In the genomic region with DNA sequence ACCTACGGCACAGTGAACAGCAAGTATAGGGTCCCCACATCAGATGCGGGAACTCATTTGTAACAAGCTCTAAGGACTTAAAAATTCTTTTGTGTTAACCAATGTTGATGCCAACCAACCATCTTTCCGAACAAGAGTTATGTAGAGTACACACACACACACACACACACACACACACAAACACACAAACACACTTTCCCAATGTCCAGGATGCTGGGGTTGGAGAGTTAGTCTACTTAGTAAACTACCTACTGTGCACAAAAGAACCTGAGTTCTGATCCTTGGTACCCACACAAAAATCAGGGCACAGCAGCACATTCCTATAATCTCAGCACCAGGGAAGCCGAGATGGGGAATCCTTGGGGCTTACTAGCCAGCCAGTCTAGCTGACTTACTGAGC, we compare ENCODE assay signal across 23 mouse cellular contexts. TPM values are rescaled to one million over a fixed set of nuclear protein-coding genes. Genes with fewer than 3 reads are reported as not detected.
DNase-seq lines count a peak whose midpoint lies in the region; ATAC-seq and TF ChIP-seq lines count a peak whose summit lies in the region.
"Had no signal": no experiment of that assay in that cellular context is flagged by ENCODE, and none has a peak within 500 bp of the region (broad histone marks: within the 10 kb centered on the region; RNA-seq: fewer than 3 reads in every experiment).

No protein-coding gene starts in this region.

- 0 out of 2 replicates have a peak, but pooled peaks cover 4% of the 10 kb centered on the region for H3K4me1 ChIP-seq in heart, embryonic 10.5 days
- no peaks in the 10 kb centered on the region for H3K4me1 ChIP-seq in liver, postnatal 0 days (ENCODE audit: insufficient read depth)
- H3K4me1 ChIP-seq in liver, embryonic 12.5 days, result no peaks in the 10 kb centered on the region
- no peaks in the 10 kb centered on the region for H3K4me1 ChIP-seq in limb, embryonic 10.5 days
- H3K4me1 ChIP-seq: embryonic facial prominence, embryonic 10.5 days; embryonic facial prominence, embryonic 12.5 days; forebrain, embryonic 13.5 days; forebrain, embryonic 15.5 days had no signal

- WGBS in heart, embryonic 10.5 days, result 85% methylated on average over 4 of the region's 4 CpGs
- 82% methylated on average over 4 of the region's 4 CpGs for WGBS in liver, postnatal 0 days (ENCODE audit: insufficient replicate concordance)
- WGBS in liver, embryonic 12.5 days (ENCODE audit: insufficient replicate concordance), result 78% methylated on average over 4 of the region's 4 CpGs
- 91% methylated on average over 4 of the region's 4 CpGs for WGBS in limb, embryonic 10.5 days

- no peak for ATAC-seq in liver, postnatal 0 days
- ATAC-seq in liver, embryonic 12.5 days, result no peak
- ATAC-seq: activated CD4-positive, CD25-positive, alpha-beta regulatory T cell, adult 4 months; CD4-positive, CD25-positive, alpha-beta regulatory T cell, adult 4 months; forebrain, embryonic 13.5 days; forebrain, embryonic 15.5 days; Patski had no signal

- no peak for TF ChIP-seq EP300 in liver, postnatal 0 days (IDR thresholded peaks at IDR 0.05; ENCODE audit: low read depth)

- H3K4me3 ChIP-seq in heart, embryonic 10.5 days, result no peak overlapping the region
- H3K4me3 ChIP-seq in liver, postnatal 0 days (ENCODE audit: low read depth, low read length), result no peak overlapping the region
- H3K4me3 ChIP-seq in liver, embryonic 12.5 days, result no peak overlapping the region
- H3K4me3 ChIP-seq in limb, embryonic 10.5 days, result no peak overlapping the region
- H3K4me3 ChIP-seq: embryonic facial prominence, embryonic 10.5 days; embryonic facial prominence, embryonic 12.5 days; forebrain, embryonic 13.5 days; forebrain, embryonic 15.5 days had no signal

- no peak overlapping the region for H3K4me2 ChIP-seq in liver, postnatal 0 days (ENCODE audit: low read depth, low read length)
- H3K4me2 ChIP-seq in liver, embryonic 12.5 days, result no peak overlapping the region
- H3K4me2 ChIP-seq: embryonic facial prominence, embryonic 12.5 days; forebrain, embryonic 13.5 days; forebrain, embryonic 15.5 days had no signal

- DNase-seq in heart, embryonic 10.5 days (ENCODE audit: low spot score), result peak; percentile 59
- no peak for DNase-seq in heart, adult 8-10 months (ENCODE audit: low spot score)
- DNase-seq in liver, postnatal 0 days, result peak; percentile 1
- DNase-seq in limb, embryonic 10.5 days (ENCODE audit: low spot score), result peak; percentile 1
- DNase-seq: adrenal gland, adult 8-10 months; adrenal gland, postnatal 14 days; adrenal gland, postnatal 36 days; B cell, adult 2 months; cerebellum, adult 11-12 months; cerebellum, adult 2 months; cerebellum, adult 9-10 months; cerebellum, postnatal 10 days; cerebellum, postnatal 25 days had no signal

- no peak overlapping the region for H3K27ac ChIP-seq in heart, embryonic 10.5 days
- H3K27ac ChIP-seq in liver, postnatal 0 days (ENCODE audit: low read depth), result no peak overlapping the region
- no peak overlapping the region for H3K27ac ChIP-seq in liver, embryonic 12.5 days
- no peak overlapping the region for H3K27ac ChIP-seq in limb, embryonic 10.5 days
- H3K27ac ChIP-seq: embryonic facial prominence, embryonic 10.5 days; embryonic facial prominence, embryonic 12.5 days; forebrain, embryonic 13.5 days; forebrain, embryonic 15.5 days had no signal

- H3K9me3 ChIP-seq in heart, embryonic 10.5 days, result no peaks in the 10 kb centered on the region
- no peaks in the 10 kb centered on the region for H3K9me3 ChIP-seq in liver, postnatal 0 days (ENCODE audit: low read length)
- no peaks in the 10 kb centered on the region for H3K9me3 ChIP-seq in liver, embryonic 12.5 days (replicated peaks)
- H3K9me3 ChIP-seq in limb, embryonic 10.5 days (replicated peaks), result no peaks in the 10 kb centered on the region
- H3K9me3 ChIP-seq: embryonic facial prominence, embryonic 10.5 days; embryonic facial prominence, embryonic 12.5 days; forebrain, embryonic 13.5 days; forebrain, embryonic 15.5 days; G1E had no signal

- TF ChIP-seq CTCF in liver, postnatal 0 days (IDR thresholded peaks at IDR 0.05; ENCODE audit: low read depth), result no peak

- no peaks in the 10 kb centered on the region for H3K36me3 ChIP-seq in heart, embryonic 10.5 days
- no peaks in the 10 kb centered on the region for H3K36me3 ChIP-seq in liver, postnatal 0 days (replicated peaks; ENCODE audit: insufficient read depth, low read length)
- no peaks in the 10 kb centered on the region for H3K36me3 ChIP-seq in liver, embryonic 12.5 days
- H3K36me3 ChIP-seq in limb, embryonic 10.5 days, result no peaks in the 10 kb centered on the region
- H3K36me3 ChIP-seq: embryonic facial prominence, embryonic 10.5 days; embryonic facial prominence, embryonic 12.5 days; forebrain, embryonic 15.5 days; G1E had no signal

- H3K9ac ChIP-seq in liver, postnatal 0 days (replicated peaks), result no peak overlapping the region
- no peak overlapping the region for H3K9ac ChIP-seq in liver, embryonic 12.5 days
- H3K9ac ChIP-seq: embryonic facial prominence, embryonic 12.5 days; forebrain, embryonic 13.5 days; forebrain, embryonic 15.5 days had no signal

- H3K27me3 ChIP-seq in heart, embryonic 10.5 days (ENCODE audit: insufficient read depth, poor library complexity, severe bottlenecking), result no peaks in the 10 kb centered on the region
- H3K27me3 ChIP-seq in liver, postnatal 0 days (ENCODE audit: insufficient read depth, low read length), result no peaks in the 10 kb centered on the region
- 0 out of 2 replicates have a peak, but pooled peaks cover 15% of the 10 kb centered on the region for H3K27me3 ChIP-seq in liver, embryonic 12.5 days (replicated peaks)
- H3K27me3 ChIP-seq in limb, embryonic 10.5 days (ENCODE audit: low read depth, poor library complexity, severe bottlenecking), result no peaks in the 10 kb centered on the region
- H3K27me3 ChIP-seq: CH12.LX; forebrain, embryonic 15.5 days; Patski had no signal

RNA-seq across cellular contexts. Expression of a gene that starts 5.8 kb away (rescaled TPM):
- polyA plus RNA-seq in heart, embryonic 10.5 days (2016; fragmentation: Nextera tagmentation; extraction: Ambion mirVana), result 66.9 and 119 TPM in 2 replicates
- total RNA-seq in heart, adult 8-10 months (2022), result 10 to 100 TPM; 25.3 to 46.2 (median 41.1) TPM
- 10.0 and 12.0 TPM in 2 replicates for polyA plus RNA-seq in liver, postnatal 0 days (2015; fragmentation: Nextera tagmentation; extraction: Ambion mirVana)
- 28.9 and 31.1 TPM in 2 replicates for polyA plus RNA-seq in liver, embryonic 12.5 days (2016; fragmentation: Nextera tagmentation; extraction: Ambion mirVana)
- 30.0 and 36.1 TPM in 2 replicates for polyA plus RNA-seq in limb, embryonic 10.5 days (2016; fragmentation: Nextera tagmentation; extraction: Ambion mirVana)
- polyA plus RNA-seq: CD4-positive, CD25-positive, alpha-beta regulatory T cell, adult 4 months had no signal
